Mouse (Mus musculus): ENCODE measurements at regions not wholly inside any gene's neighbourhood (a gene's known extent, or its start where the extent isn't known, plus 50 kb on each side); places are given as distances from the start of the nearest gene placed in this dataset.

DNA sequence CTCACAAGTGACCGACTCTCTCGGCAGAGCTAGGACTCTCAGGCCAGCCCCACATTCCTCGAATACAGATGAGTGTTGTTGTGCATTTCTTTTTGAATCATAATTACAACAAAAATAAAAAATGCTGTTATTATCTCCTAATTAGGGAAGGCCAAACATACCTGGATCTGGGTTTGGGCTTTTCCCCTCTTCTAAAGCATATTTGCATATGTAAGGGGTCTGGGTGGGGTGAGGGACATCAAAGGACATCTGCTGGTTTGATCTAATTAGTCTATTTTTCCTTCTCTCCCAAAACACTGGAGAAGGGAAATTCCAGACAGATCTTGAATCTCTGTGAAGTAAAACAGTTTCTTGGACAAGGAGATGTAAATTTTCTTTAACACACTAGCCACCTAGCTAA, 85.3 kb downstream of the Tfap2a start:
- no peak for DNase-seq (ENCODE audit: low spot score)

DNA sequence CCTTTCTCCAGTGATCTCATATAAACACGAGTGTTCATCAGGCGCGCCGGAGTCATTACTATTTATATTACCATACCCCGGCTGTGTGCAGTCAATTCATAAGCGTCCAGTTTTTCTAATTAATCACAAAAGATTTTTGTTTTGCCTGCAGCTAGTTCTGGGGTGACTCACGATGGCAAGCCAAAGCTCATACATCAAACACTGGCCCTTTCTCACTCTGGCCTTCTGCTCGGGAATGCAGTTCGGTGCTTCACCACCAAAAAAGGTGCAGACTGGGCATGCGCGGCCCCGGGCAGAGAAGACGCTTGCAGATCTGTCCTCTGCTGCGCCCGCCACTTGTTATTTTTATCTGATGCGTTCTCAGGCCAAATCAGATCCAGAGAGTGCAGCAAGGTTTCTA, 87.1 kb downstream of the Tfap2a start:
- peak; percentile 35 for DNase-seq (ENCODE audit: low spot score)

DNA sequence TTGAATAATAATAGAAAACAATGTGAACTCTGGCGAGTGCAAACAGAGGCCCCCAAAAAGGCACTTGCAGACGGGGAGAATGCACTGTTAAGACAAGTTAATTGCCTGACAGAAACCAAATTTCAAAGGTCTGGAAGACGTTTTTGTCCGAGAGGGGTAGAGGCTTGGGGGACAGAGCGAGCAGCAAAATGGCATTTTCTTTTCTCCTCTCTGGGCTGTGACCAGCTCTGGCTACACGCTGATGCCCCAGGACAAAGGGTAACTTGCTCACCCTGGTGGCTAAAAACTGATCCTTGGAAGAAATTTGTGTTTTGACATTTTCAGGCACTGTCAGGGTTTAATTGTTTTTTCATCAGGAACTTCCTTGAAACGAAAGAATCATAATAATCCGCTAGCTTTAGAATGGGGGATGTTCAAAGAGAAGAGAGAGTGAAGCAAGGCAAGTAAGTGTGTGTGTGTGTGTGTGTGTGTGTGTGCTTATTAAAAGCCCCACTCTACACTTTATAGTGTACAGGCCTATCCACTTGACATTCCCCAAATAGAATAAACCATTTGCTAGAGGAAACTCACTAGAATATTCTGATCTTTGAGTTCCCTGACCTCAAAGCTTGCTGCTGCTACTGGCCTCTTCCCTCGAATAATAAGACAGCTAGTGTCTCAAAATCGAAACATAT, 88.0 kb downstream of the Tfap2a start:
- no peak for DNase-seq (ENCODE audit: low spot score)

DNA sequence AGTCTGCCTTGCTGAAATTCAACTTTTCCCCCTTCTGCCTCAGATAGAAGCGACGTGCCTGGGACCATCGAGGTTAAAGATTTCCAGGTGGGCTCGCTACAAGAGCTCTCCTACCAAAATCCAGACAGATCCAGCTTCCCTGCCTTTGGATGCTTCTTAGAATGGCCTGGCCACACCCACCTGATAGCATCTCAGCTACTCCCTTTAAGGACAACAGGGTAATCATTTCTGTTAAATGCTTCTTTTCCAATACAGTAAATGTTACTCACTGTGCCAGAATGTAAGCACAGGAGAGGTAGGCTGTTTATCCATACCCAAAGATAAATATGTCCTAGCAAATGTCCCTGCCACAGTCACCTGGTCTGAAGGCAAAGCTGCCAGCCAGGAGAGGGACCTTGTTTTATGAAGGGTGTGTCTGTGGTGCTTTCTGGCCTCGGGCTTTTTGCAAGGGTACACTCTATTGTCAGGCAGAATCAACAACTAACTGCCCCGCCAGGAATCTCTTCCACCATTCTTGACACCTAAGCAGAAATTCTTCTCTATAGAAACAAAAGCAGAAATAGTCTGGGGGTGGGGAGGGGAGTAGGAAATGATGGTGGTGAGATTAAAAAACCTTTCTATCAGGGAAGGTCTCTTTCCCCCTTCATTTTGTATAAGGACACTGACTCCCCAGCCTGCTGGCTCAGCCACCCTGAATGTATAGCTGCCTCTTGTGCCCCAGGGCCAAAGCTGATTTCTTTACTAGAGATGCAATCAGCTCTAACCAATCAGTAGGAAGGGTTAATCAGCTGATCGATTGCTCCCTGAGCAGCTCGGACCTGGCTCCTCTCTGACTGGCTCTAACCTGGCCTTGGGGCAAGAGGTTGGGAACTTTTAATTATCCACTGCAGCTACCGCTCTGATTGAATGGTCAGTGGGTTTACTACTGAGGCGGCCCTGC, 88.8 kb downstream of the Tfap2a start:
- no peak for DNase-seq (ENCODE audit: low spot score)

DNA sequence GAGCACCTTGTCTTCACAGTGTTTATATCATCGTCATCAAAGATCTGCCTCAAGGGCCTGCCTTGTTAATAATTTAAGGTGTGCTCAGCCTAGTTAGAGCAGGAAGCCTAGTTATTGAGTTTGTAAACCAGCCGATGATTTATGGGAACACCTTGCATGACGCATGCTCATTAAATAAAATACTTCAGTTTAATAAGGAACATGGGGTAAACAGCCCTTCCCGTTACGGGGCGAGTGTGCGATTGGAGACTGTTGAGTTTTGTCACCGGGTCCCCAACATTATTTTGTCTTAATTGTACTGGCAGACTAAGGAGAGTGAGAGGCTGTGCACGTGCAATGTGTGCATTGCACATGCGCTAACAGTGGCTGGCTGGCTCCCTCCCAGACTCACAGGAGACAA, 92.0 kb downstream of the Tfap2a start:
- DNase-seq (ENCODE audit: low spot score): no peak

DNA sequence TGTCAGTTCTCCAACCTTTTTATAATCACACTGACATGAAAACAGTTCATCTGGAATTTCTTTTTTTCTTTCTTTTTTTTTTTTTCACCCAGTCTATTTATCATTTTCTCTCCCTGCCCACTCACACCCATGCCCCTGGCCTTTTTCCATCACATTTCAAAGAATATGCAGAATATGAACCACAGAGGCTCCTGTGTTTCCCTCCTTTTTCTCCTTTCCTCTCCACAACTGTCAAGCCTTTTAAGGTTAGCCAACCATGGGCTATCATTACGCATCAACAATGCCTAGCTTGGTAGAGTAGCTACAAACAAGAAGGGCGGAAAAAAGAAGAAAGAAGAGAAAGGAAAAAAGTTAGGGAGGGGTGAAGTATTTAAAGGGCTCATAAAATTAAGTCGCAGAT, 92.5 kb downstream of the Tfap2a start:
- no peak for DNase-seq (ENCODE audit: low spot score)

DNA sequence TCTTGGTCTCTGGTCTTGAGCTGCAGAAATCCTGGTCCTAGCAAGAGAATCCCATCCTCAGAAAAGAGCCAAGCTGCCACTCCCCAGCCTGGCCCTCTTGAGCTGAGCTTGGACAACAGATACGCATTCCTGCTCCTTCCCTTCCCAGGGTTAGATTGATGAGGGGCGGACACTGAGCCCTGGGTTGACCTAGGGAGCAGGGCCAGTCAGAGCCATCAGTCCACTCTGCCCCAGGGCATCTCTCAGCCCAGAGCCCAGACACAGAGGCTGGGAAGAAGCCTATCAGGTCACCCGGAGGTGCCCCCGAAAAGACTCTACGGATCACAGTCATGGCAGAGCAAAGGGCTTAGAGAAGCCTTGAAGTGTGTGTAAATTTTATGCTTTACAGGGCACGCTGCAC, 95.2 kb downstream of the Tfap2a start:
- no peak for DNase-seq (ENCODE audit: low spot score)

DNA sequence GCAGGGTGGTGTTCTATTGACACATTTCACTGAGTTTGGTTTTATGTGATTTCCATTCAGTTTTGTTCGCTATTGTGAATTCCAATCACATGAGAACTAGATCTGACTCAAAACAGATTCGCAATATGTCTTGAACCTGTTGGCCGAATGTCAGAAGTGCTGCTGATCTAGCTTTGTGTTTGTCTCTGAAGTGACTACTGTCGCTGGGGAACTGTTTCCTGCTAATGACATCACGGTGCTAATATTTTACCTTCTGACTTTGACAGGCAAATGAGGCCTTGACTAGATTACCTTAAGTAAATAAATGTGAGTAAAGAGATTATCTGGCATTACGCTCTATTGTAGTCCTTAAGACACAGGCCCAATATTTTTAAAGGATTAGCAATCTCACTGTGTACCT, 100.9 kb downstream of the Tfap2a start:
- no peak for DNase-seq (ENCODE audit: low spot score)

DNA sequence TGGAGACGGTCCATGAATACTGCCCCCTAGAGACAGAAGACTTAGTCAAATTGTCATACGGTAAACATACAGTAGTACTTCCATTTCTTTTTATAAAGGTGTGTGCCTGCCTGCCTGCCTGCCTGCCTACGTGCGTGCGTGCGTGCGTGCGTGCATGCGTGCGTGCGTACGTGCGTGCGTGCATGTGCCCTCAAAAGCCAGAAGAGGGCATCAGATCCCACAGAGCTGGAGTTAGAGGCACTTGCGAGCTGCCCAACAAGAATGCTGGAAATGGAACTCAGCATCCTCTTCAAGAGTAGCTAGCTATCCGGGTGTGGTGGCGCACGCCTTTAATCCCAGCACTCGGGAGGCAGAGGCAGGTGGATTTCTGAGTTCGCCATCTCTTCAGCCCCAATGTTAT, 120.3 kb downstream of the Tfap2a start:
- no peak for DNase-seq (ENCODE audit: low spot score)

DNA sequence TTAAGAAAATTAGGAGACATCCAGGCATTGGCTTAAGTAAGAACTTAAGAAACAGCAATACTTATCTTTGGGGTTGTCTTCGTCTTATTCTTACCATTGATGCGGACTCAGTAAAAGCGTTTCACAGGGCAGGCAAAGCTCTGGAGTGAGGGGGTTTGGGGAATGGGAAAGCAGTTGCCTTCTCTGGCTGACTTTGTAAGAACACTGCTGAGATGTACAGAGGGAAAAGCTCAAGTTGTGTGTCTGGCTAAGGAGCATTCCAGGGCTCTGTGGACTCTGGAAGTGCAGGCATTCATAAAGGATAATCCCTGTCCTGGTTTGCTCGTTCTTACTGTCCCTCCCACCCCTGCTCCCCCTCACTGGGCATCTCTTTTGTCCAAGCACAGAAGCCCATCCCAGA, 129.7 kb downstream of the Tfap2a start:
- no peak for DNase-seq (ENCODE audit: low spot score)

DNA sequence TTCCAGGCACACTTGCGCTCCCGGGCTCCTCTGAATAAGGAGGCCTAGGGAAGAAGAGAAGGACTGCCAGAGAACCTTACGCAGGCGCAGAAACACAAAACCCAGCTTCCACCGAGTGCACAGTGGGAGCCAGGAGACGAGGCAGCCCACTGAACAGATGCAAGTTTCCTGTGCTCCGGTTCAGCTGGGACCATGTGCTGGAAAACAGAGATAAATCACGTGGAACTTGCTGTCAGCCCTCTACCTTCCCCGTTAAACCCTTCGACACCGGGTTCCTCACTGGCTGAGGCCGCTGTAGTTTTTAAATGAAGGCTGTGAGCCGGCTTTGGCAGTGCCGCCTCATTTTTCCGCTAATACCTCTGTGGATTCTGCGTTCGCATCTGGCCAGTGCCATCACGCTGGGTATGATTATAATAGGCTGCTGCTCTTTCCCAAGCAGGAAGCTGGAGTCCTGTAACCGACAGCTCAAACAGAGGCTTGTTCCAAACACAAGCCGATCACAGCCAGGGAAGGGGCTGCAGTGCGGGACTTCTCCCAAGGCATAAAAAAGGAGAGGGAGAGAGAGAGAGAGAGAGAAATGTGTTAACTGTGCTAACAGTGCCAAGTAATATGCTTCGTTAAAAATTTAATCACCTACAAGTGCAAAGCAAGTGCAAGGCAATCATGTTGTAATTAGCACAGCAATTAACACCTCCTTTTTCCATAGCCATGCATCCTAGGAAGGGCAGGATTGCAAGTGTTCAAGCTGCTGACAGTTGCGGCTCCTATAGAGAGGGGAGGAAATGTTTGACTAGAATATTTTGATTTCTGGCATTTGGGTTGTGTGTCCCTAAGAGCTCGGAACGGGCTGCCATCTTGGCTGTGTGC, 131.5 kb downstream of the Tfap2a start:
- no peak for DNase-seq (ENCODE audit: low spot score)

DNA sequence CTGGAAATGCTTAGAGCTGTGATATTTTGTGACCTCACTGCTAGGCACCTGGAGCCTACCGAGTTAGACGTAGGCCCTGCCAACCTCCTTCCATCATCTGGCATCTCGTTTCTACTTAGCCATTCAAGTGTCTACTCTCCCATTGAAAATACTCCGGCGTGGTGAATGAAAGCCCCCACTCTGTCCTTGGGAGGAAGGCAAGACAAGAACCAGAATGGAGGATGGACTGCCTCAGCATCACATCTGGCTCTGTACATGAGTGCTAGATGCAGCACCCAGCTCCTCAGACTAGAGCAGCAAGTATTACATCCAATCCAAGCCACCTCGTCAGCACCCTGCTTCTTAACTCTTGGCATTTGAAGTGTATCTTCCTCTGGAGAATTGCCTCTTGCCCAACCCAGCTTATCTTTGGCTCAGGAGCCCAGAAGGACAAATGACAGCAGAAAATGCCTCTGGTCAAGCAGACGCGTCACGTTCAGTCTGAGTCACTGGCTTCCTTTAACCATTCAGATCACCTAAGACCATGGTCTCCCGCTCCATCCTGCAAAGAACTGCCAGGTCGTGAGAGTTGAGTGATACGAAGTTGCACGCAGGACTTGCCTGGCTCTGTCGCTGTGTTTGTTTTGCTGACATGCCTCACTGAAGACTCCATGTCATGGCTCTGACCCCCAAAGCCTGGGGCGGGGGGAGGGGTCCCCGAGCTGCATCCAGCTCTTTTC, 132.3 kb downstream of the Tfap2a start:
- no peak for DNase-seq (ENCODE audit: low spot score)

DNA sequence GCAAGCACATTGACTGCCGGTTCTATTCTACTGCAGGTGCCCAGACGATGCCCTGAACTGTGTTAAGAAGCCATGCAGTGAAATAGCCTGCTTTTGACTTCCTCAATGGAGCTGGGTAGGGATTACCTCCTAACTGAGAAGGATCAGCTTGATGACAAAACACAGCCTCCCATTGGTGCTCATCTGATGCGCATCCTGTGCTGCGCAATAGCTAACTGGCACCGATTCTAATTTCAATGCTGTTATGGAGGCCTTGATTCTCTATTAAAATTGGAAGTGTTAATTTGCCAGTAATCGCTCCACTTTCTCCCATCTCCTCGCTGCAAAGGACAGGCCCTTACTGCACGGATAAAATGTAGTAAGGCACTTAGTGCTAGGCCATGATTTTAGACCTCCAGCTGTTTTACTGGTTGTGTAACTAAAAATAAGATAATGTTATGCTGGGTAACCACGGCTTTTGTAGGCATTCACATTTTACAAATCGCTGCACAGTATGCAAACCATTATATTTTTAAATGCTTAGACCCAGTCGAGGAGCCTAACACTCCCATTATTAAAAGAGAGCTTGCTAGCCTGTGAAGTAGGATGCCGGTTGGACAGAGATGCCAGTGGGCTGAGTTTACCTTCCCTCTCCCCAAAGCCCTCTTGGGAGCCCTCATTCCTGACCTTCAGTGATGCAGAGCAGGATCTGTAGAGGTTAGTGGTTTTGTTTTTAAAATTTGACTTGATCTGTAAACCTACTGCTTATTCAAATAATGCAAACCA, 163.0 kb downstream of the Tfap2a start:
- no peak for DNase-seq (ENCODE audit: low spot score)

DNA sequence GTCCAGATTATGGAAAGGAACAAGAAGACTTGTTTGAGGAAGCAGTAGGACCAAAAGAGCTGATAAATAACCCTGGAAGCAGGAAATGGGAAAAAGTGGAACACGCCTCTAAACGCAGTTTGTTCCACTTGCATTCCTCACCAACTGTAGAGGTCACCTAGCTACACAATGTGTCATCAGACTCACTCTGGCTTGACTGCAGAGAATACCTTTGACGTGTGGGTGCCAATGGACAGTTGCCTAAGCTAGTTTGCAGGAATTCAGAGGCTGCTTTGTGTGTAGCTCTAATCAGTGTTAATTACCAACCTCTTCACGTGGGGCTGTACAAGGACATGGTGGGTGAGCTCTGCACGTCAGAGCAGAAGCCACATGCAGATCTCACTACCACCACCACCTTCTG, 168.7 kb downstream of the Tfap2a start:
- DNase-seq (ENCODE audit: low spot score): no peak

DNA sequence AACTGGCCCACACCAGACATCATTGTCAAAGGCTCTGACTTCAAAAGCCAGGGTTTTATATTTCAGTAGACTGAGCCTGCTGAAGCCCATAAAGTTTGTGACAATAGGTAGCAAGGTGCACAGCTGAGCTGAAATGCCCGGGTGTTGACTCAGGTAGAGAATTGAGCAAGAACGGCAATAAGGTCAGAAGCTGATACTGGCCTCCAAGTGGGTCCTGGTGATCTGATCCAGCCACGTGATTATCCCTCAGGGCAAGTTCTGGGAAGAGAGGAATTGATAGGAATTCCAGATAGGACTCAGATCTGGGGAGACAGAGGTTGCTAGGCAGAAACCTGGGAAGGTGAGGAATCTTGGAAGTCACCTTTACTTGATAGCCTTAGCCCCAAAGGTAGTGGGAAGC, 170.4 kb downstream of the Tfap2a start:
- DNase-seq (ENCODE audit: low spot score): no peak

DNA sequence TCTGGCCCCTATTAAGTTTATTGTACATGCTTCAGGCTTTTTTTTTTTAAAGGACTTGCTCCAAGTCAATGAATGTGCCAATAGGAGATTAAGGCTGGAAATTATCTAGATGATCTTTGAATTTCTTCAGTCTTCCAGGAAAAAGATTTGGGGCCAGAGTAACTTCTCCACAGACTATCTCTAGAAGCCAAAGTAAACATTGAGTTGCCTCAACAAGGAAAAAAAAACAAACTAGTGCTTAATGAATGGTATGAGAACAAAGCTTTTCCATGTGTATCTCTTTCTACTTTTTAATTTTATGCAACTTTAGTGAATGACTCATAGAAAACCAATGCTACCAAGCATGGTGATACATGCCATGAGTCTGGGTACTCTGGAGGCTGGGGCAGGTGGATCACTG, 173.8 kb downstream of the Tfap2a start:
- no peak for DNase-seq (ENCODE audit: low spot score)

DNA sequence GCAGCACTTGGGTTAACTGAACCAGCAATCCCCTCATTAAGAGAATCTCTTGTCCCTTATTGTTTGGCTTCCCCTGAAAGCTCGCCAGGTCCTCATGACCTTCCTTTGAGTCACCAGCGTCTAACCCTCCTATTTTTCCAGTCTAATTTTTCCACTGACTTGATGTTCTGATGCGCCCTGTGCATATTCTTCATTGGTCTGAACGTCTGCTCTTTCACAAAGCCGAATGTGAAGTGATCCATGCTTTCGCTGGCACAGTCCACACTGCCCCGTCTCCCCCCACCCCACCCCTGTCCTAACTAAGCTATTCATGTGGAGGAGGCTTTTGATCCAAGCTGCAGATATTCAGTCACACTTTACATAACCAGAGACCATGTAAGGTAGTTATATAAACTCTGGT, 183.8 kb downstream of the Tfap2a start:
- no peak for DNase-seq (ENCODE audit: low spot score)

DNA sequence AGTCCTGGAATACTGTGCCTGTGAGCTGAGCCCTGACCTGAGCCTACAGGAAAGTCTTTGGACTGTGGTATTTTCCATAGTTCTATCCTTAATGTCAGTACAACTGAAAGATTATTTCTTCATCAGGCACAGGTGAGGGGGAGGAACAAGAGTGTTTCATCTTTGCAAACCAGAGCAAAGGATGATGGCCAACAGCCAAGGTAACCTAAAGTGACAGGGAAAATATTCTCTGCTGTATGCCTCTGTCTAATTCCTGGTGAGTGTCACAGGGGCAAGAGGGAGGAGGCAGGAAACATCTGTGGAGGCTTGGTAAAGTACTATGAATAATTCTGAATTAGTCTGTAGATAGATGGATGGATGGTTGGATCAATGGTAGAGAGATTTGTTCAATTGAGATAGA, 164.3 kb upstream of the Ofcc1 start:
- no peak for DNase-seq (ENCODE audit: low spot score)

DNA sequence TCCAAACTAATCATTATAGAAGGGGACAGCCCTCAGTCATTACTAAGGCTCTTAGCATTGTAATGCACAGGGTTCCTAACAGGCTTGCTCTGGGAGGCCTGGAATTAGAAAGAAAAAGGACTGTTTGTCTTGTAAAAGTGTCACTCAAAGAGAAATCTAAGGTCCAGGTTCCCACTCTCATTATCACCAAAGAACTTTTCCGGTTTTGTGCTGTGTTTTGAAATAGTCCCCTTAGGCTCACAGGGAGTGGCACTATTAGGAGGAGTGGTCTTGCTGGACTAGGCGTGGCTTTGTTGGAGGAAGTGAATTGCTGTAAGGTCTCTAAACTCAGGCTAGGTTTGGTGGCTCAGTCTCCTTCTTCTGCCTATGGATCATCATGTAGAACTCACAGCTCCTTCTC, 161.9 kb upstream of the Ofcc1 start:
- DNase-seq (ENCODE audit: low spot score): no peak

DNA sequence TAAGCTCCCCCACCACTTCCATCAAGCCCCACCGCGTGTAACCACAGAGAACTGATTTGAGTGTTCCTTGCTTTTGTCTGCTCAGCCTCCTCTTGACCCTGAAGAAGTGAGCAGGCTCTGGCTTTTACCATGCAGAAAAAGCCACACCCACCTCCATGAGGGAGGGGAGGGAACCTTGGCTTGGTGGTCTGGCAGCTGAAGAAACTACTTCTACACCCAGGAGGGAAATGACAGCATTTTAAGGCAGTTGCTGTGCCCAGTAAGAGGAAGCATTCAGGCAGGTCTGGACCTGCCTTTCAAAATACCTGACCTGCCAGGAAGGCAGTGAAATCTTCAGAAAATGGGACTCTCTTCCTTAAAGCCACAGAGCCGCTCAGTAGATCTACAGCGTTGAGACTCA, 156.9 kb upstream of the Ofcc1 start:
- no peak for DNase-seq (ENCODE audit: low spot score)

DNA sequence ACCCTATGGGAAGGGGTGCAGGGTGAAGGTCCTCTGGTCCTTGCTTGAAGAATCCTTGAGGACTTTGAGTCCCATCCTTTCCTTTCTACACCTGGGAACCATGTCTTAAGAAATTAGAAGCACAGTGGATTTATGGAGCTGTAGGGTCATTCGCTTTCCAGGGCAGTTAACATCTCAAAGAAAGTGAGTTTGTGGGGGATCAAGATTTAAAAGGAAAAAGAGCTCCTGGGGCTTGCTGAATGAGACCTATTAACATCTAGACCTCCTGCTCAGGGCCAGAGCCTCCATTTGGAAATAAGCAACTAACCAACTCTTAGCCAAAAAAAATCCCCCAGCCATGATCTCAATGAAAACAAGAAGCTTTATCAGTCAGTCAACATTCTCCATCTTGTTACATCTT, 148.0 kb upstream of the Ofcc1 start:
- DNase-seq (ENCODE audit: low spot score): no peak
